Mouse (Mus musculus): Measurements from ENCODE around the gene Zbtb7a. TPM values are rescaled to one million over a fixed set of nuclear protein-coding genes. Genes with fewer than 3 reads are reported as not detected.

The Zbtb7a gene
- polyA plus RNA-seq, 1 experiment from 2014 or later: 19.7 TPM

- Histone ChIP-seq H3K27ac (peak overlapping the region; percentile 56), H3K9ac (replicated peaks) (peak overlapping the region; percentile 44), H3K4me3 (replicated peaks) (peak overlapping the region; percentile 84), H3K27me3 (peaks cover 11% of the 10 kb centered on the region), H3K4me1 (replicated peaks) (peaks cover 55% of the 10 kb centered on the region), H3K4me2 (peak overlapping the region; percentile 97), H3K36me3 (peaks cover 31% of the 10 kb centered on the region), H3K9me3 (no peaks in the 10 kb centered on the region)
- ATAC-seq (ENCODE audit: insufficient number of reproducible peaks, insufficient read depth, low FRiP score, low TSS enrichment, low read depth): no peak
- WGBS: 56% methylated on average over 8 of the region's 8 CpGs
Measured at GRCm38 (mm10) chr10:81140005-81140404, 5.0 kb downstream of the Zbtb7a start.

DNA sequence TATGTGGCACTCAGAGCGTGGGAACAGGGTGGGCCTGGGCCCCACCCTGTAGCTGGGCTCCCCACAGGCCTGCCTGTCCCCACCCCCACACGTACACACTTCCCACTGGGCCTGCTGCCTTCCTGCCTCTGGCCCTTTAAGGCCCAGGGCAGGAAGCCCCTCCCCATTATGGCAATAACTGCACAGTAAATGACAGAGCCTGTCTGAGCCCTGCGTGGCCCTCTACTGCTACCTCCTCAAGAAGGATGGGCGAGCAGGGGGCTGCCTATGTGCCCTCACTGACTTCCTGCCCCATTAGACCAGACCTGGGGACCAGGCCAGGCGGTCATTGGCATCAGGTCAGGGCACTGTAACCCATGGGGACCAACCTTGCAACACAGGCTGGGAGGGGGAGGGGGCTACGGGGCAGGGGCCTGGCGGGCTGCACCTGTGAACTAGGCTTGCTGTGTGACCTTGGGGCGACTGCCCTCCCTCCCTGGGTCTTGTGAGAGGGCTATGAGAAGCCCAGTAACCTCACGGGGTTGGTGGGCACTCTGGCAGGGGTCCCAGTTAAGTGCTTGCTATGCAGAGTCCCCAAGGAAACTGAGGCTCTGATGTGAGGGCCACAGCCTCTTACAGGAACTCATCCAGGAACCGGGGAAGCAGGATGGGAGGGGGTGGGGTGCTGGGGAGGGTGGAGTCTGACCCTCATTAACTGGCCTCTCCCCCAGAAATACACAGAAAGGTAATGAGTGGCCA, 5.9 kb downstream of the Zbtb7a start:
- Histone ChIP-seq H3K27me3 (peaks cover 2% of the 10 kb centered on the region; the same call in 1 of the 2 replicates), H3K4me2 (peak overlapping the region; percentile 97), H3K9me3 (no peaks in the 10 kb centered on the region), H3K27ac (peak overlapping the region; percentile 56), H3K4me1 (replicated peaks) (peaks cover 46% of the 10 kb centered on the region), H3K9ac (replicated peaks) (peak overlapping the region; percentile 44), H3K36me3 (peaks cover 40% of the 10 kb centered on the region), H3K4me3 (replicated peaks) (peak overlapping the region; percentile 13)
- WGBS: 49% methylated on average over 10 of the region's 10 CpGs
- ATAC-seq (ENCODE audit: insufficient number of reproducible peaks, insufficient read depth, low FRiP score, low TSS enrichment, low read depth): no peak

DNA sequence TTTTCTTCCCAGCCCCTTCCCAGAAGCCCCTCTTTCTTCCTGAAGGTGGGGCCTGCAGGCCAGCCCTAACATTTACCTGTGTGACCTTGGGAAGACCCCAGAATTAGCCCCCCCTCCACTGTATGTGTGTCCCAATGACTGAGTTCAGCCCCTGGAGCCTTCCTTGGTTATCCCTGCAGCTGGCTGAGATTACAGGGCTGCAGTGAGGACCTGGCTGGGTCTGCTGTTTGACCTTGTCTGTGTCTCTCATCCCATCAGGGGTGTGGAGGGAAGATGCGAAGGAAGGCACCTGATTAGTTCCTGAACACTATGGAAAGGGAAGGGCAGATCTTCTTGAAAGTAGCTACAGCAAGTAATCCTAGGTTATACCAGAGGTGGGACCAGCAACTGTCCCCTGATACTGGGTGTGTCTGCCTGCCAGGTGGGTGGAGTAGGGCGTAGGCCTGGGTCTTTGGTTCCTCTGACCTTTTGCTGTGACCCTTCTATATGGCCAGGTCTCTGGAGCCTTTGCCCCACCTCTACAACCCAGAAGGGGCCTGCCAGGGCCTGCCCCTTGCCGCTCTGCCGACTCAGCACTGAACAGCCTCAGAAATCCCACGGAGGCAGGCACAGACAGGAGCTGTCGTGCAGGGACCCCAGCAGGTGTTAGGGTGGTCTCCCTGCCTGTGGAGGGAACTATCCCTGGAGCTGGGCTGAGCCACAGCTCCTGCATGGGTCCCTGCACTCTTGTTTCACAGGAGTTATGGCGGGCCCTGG, 6.6 kb downstream of the Zbtb7a start:
- ATAC-seq (ENCODE audit: insufficient number of reproducible peaks, insufficient read depth, low FRiP score, low TSS enrichment, low read depth): no peak
- Histone ChIP-seq H3K4me1 (replicated peaks) (peaks cover 46% of the 10 kb centered on the region), H3K27me3 (no peaks in the 10 kb centered on the region), H3K9me3 (no peaks in the 10 kb centered on the region), H3K9ac (replicated peaks) (no peak overlapping the region; the same call in 1 of the 2 replicates), H3K4me3 (replicated peaks) (no peak overlapping the region; the same call in 1 of the 2 replicates), H3K27ac (no peak overlapping the region), H3K4me2 (no peak overlapping the region), H3K36me3 (peaks cover 47% of the 10 kb centered on the region)
- WGBS: 76% methylated on average over 7 of the region's 7 CpGs

DNA sequence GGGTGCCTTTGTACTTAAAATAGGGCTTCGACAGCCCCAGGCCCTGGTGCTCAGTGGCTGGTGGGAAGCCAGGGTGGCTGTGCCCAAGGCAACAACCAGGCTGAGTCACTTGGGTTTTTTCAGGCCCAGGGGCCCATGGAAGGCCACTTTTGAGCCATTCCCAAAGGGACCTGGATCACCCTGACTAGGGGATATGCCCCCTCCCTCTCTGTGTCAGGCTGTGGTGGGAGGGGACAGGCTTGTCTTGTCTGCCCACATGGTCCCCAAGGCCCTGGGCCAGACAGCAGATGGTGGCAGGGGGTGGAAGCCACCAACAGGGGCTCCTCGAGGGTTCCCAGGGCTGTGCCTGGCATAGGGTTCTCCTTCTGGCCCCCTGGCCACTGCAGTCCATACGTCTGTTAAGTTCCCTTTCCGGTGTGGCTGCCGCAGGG, 7.5 kb downstream of the Zbtb7a start:
- Histone ChIP-seq H3K4me2 (no peak overlapping the region), H3K27ac (no peak overlapping the region), H3K9ac (replicated peaks) (no peak overlapping the region), H3K4me3 (replicated peaks) (no peak overlapping the region), H3K36me3 (peaks cover 57% of the 10 kb centered on the region), H3K27me3 (no peaks in the 10 kb centered on the region), H3K9me3 (no peaks in the 10 kb centered on the region), H3K4me1 (replicated peaks) (peaks cover 46% of the 10 kb centered on the region)
- no peak for ATAC-seq (ENCODE audit: insufficient number of reproducible peaks, insufficient read depth, low FRiP score, low TSS enrichment, low read depth)
- WGBS: 79% methylated on average over 5 of the region's 5 CpGs

- Histone ChIP-seq H3K9ac (replicated peaks) (no peak overlapping the region), H3K27ac (no peak overlapping the region), H3K27me3 (no peaks in the 10 kb centered on the region), H3K4me3 (replicated peaks) (no peak overlapping the region), H3K4me2 (no peak overlapping the region), H3K9me3 (no peaks in the 10 kb centered on the region), H3K36me3 (peaks cover 63% of the 10 kb centered on the region), H3K4me1 (replicated peaks) (peaks cover 43% of the 10 kb centered on the region)
- ATAC-seq (ENCODE audit: insufficient number of reproducible peaks, insufficient read depth, low FRiP score, low TSS enrichment, low read depth): no peak
- 90% methylated on average over 7 of the region's 7 CpGs for WGBS
Measured at GRCm38 (mm10) chr10:81143157-81143633, 8.2 kb downstream of the Zbtb7a start.

- H3K4me1 ChIP-seq (replicated peaks): peaks cover 35% of the 10 kb centered on the region
- H3K4me3 ChIP-seq (replicated peaks): no peak overlapping the region
- no peak for ATAC-seq (ENCODE audit: insufficient number of reproducible peaks, insufficient read depth, low FRiP score, low TSS enrichment, low read depth)
- peaks cover 70% of the 10 kb centered on the region for H3K36me3 ChIP-seq
- H3K27ac ChIP-seq: no peak overlapping the region
- WGBS: 95% methylated on average over 52 of the region's 52 CpGs
- H3K9ac ChIP-seq (replicated peaks): 0 out of 2 replicates have a peak overlapping the region, but pooled peaks have one; percentile 12
- H3K27me3 ChIP-seq: no peaks in the 10 kb centered on the region
- no peak overlapping the region for H3K4me2 ChIP-seq
- no peaks in the 10 kb centered on the region for H3K9me3 ChIP-seq
Measured at GRCm38 (mm10) chr10:81143845-81144437, 8.9 kb downstream of the Zbtb7a start.

DNA sequence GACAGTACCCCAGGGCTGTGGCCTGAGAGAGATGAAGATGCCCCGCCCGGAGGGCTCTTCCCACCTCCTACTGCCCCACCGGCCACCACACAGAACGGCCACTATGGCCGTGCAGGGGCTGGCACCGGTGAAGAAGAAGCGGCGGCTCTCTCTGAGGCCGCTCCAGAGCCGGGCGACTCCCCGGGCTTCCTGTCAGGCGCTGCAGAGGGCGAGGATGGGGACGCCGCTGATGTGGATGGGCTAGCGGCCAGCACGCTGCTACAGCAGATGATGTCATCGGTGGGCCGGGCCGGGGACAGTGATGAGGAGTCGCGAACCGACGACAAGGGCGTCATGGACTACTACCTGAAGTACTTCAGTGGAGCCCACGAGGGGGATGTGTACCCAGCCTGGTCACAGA, 9.6 kb downstream of the Zbtb7a start:
- Histone ChIP-seq H3K9me3 (no peaks in the 10 kb centered on the region), H3K4me1 (replicated peaks) (peaks cover 28% of the 10 kb centered on the region), H3K4me3 (replicated peaks) (no peak overlapping the region), H3K4me2 (no peak overlapping the region), H3K27me3 (no peaks in the 10 kb centered on the region), H3K27ac (no peak overlapping the region), H3K9ac (replicated peaks) (no peak overlapping the region), H3K36me3 (peaks cover 78% of the 10 kb centered on the region)
- ATAC-seq (ENCODE audit: insufficient number of reproducible peaks, insufficient read depth, low FRiP score, low TSS enrichment, low read depth): no peak
- WGBS: 92% methylated on average over 24 of the region's 27 CpGs

- Histone ChIP-seq H3K4me3 (replicated peaks) (no peak overlapping the region), H3K27ac (0 out of 2 replicates have a peak overlapping the region, but pooled peaks have one; percentile 41), H3K27me3 (no peaks in the 10 kb centered on the region), H3K4me1 (replicated peaks) (peaks cover 22% of the 10 kb centered on the region), H3K9me3 (no peaks in the 10 kb centered on the region), H3K4me2 (no peak overlapping the region), H3K36me3 (peaks cover 84% of the 10 kb centered on the region), H3K9ac (replicated peaks) (no peak overlapping the region)
- 94% methylated on average over 6 of the region's 6 CpGs for WGBS
- no peak for ATAC-seq (ENCODE audit: insufficient number of reproducible peaks, insufficient read depth, low FRiP score, low TSS enrichment, low read depth)
Measured at GRCm38 (mm10) chr10:81145307-81145706, 10.3 kb downstream of the Zbtb7a start.

DNA sequence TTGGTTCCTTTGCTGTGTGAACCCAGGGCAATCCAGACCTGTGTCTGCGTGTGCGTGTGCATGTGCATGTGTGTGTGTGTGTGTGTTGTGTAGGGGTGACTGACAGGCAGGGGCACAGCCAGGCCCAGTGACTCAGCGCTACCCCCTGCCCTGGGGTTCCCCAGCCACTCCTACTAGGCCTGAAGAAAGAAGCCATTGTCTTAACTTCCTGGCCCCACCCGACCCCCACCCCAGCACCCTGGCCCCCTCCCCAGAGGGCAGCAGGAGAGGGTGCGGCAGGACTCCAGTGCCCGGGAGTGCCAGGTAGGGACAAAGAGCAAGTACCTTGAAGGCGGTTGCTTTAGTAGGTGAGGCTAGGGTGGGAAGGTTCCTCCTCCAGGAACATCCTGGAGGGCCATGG, 10.8 kb downstream of the Zbtb7a start:
- ATAC-seq (ENCODE audit: insufficient number of reproducible peaks, insufficient read depth, low FRiP score, low TSS enrichment, low read depth): no peak
- H3K4me3 ChIP-seq (replicated peaks): no peak overlapping the region
- H3K27ac ChIP-seq: 0 out of 2 replicates have a peak overlapping the region, but pooled peaks have one; percentile 41
- H3K36me3 ChIP-seq: peaks cover 87% of the 10 kb centered on the region
- WGBS: 89% methylated on average over 7 of the region's 7 CpGs
- H3K9ac ChIP-seq (replicated peaks): no peak overlapping the region
- no peaks in the 10 kb centered on the region for H3K27me3 ChIP-seq
- H3K4me2 ChIP-seq: no peak overlapping the region
- H3K4me1 ChIP-seq (replicated peaks): peaks cover 17% of the 10 kb centered on the region
- H3K9me3 ChIP-seq: no peaks in the 10 kb centered on the region

GRCm38 (mm10) chr10:81146296-81146695, 11.3 kb downstream of the Zbtb7a start:
- WGBS: 89% methylated on average over 4 of the region's 4 CpGs
- Histone ChIP-seq H3K4me1 (replicated peaks) (peaks cover 12% of the 10 kb centered on the region), H3K36me3 (peaks cover 87% of the 10 kb centered on the region), H3K27me3 (no peaks in the 10 kb centered on the region), H3K4me3 (replicated peaks) (no peak overlapping the region), H3K27ac (no peak overlapping the region), H3K9ac (replicated peaks) (no peak overlapping the region), H3K9me3 (no peaks in the 10 kb centered on the region), H3K4me2 (no peak overlapping the region)
- ATAC-seq (ENCODE audit: insufficient number of reproducible peaks, insufficient read depth, low FRiP score, low TSS enrichment, low read depth): no peak

GRCm38 (mm10) chr10:81151261-81151660, 16.2 kb downstream of the Zbtb7a start:
- H3K9ac ChIP-seq (replicated peaks): no peak overlapping the region
- H3K9me3 ChIP-seq: no peaks in the 10 kb centered on the region
- H3K27ac ChIP-seq: no peak overlapping the region
- peaks cover 86% of the 10 kb centered on the region for H3K36me3 ChIP-seq
- no peak for ATAC-seq (ENCODE audit: insufficient number of reproducible peaks, insufficient read depth, low FRiP score, low TSS enrichment, low read depth)
- no peak overlapping the region for H3K4me3 ChIP-seq (replicated peaks)
- H3K4me2 ChIP-seq: no peak overlapping the region
- H3K27me3 ChIP-seq: no peaks in the 10 kb centered on the region
- WGBS: 78% methylated on average over 6 of the region's 6 CpGs
- no peaks in the 10 kb centered on the region for H3K4me1 ChIP-seq (replicated peaks)
